Mouse (Mus musculus) olfactory bulb, adult 2 months (tissue): Measurements from ENCODE around the gene Npr2. TPM values are rescaled to one million over a fixed set of nuclear protein-coding genes. Genes with fewer than 3 reads are reported as not detected.

Experiments used
- H3K27ac ChIP-seq: fragments of 200-500 bp; 2 replicates; pipeline ENCODE4 v1.5.1; 2012; ENCODE audit warnings: low read depth, low read length; ENCODE audit not compliant: insufficient read depth
- H3K4me1 ChIP-seq: fragments of 200-500 bp; 2 replicates; pipeline ENCODE4 v1.6.1; 2012; ENCODE audit warnings: low read length; ENCODE audit not compliant: control insufficient read depth, insufficient read depth
- H3K4me3 ChIP-seq: fragments of 200-500 bp; 2 replicates; pipeline ENCODE4 v1.5.1; 2012; ENCODE audit warnings: mild to moderate bottlenecking, low read depth, low read length, moderate library complexity; ENCODE audit not compliant: insufficient read depth
- CTCF ChIP-seq: fragments of 200-500 bp; IDR thresholded peaks from 2 replicates; pipeline ENCODE4 v1.5.1; 2012; ENCODE audit warnings: low read depth, mild to moderate bottlenecking, low read length, moderate library complexity; ENCODE audit not compliant: insufficient read depth
- POLR2A ChIP-seq: fragments of 200-500 bp; IDR thresholded peaks from 2 replicates; pipeline ENCODE4 v1.6.1; 2012; ENCODE audit warnings: mild to moderate bottlenecking, low read depth, low read length, moderate library complexity; ENCODE audit not compliant: insufficient read depth
- WGBS: fragments of 180-500 bp; shearing (Covaris S2); methylation state at CpG from one replicate; pipeline ENCODE4 v1.1.7; 2018; 5-methylcytosine and 5-hydroxymethylcytosine counted together
- polyA plus RNA-seq: library from polyadenylated mRNA; stranded (reverse); fragments of >200 nt; gene quantifications from 2 replicates; pipeline ENCODE4 v1.2.4, GENCODE M21; 2012; ENCODE audit warnings: low replicate concordance; ENCODE audit not compliant: missing spikeins, insufficient read depth, insufficient read length

Gene Npr2
- polyA plus RNA-seq, 1 experiment: not detected

DNA sequence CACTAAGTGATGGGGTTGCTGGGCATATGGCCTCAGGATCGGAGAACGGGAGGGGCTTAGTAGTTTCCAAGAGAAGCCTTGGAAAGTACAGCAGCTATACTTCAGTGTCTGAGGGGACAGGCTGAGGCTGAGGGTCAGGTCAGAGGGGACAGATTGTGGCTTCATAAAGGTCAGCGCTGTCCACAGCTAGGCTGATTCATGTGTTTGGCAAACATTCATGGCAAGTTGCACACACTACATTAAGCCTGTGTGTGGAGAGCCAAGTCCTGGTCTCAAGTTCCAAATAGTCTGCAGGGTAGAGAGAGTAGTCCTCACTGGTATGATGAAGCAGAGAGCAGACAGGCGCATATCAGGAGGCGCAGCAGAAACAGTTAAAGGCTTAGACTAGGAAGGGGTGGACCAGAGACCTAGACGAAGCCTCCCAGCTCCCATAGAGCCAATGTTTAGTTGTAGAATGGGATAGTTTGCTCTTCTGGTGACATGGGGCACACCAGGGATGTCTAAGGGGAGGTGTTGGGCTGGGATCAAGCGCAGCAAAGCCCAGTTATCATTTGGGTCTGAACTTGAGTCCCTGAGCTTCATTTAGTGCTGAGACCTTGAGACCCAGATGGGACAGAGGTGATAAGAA, 47.8 kb downstream of the Npr2 start:
- Histone ChIP-seq H3K27ac (no peak overlapping the region), H3K4me3 (no peak overlapping the region), H3K4me1 (no peaks in the 10 kb centered on the region)
- TF ChIP-seq CTCF (no peak), POLR2A (no peak)
- 93% methylated on average over 7 of the region's 7 CpGs for WGBS

DNA sequence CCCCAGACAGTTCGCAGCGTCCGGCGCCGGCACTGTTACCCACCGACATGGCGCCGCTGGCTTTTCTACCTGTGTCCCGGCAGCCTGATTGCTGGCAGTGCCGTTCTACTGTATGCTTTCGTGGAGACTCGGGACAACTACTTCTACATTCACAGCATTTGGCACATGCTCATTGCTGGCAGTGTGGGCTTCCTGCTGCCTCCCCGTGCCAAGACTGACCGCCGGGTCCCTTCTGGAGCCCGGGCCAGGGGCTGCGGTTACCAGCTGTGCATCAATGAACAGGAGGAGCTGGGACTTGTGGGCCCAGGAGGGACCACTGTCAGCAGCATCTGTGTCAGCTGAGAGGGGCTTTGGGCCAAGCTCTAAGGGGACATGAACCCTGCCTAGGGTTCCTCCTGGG, 58.3 kb downstream of the Npr2 start:
- 75% methylated on average over 17 of the region's 17 CpGs for WGBS
- no peak overlapping the region for H3K27ac ChIP-seq
- H3K4me1 ChIP-seq: peaks cover 8% of the 10 kb centered on the region; the same call in 1 of the 2 replicates
- H3K4me3 ChIP-seq: no peak overlapping the region
- TF ChIP-seq CTCF: no peak
- no peak for TF ChIP-seq POLR2A

DNA sequence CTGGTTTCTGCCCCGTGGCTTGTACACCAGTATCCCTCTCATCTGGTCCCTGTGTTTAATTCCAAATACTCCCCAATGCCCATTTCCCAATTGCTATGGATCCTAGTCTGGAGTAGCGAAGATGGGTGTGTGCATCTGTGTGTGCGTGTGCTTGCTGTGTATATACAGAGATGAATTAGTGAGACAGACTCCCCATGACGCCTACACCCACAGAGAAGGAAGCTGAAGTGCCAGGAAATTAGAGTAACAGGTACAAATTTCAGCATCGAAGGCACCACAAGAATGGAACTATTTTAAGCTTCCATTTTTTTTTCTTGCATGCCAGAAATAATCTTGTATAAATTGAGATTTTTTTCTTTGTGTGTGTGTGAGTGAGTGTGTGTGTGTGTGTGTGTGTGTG, 59.3 kb downstream of the Npr2 start:
- 49% methylated on average over 5 of the region's 5 CpGs for WGBS
- H3K27ac ChIP-seq: no peak overlapping the region
- peaks cover 8% of the 10 kb centered on the region; the same call in 1 of the 2 replicates for H3K4me1 ChIP-seq
- no peak for TF ChIP-seq POLR2A
- no peak for TF ChIP-seq CTCF
- no peak overlapping the region for H3K4me3 ChIP-seq

DNA sequence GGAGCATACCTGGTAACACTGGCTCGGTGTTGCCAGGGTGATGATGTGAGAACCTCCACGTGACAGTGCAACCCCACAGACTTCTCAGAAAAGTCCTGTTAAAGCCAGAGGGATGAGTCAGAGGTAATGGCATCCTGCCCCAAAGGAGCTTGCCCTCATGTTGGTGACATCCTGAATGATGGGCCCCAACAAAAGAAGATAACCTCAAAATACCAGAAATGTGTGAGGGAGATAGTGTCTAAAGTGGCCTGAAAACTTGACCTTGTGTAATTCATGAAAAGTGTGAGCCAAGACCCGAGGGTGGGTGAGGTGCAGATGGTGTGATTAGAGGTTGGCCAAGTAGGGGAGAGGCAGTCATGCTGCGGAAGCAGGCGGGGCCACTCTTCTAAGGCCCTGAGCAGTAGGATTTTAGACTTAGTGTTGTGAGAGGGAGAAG, 62.1 kb downstream of the Npr2 start:
- Histone ChIP-seq H3K27ac (no peak overlapping the region), H3K4me3 (no peak overlapping the region), H3K4me1 (peaks cover 8% of the 10 kb centered on the region; the same call in 1 of the 2 replicates)
- TF ChIP-seq CTCF: no peak
- no peak for TF ChIP-seq POLR2A
- WGBS: 69% methylated on average over 5 of the region's 5 CpGs

DNA sequence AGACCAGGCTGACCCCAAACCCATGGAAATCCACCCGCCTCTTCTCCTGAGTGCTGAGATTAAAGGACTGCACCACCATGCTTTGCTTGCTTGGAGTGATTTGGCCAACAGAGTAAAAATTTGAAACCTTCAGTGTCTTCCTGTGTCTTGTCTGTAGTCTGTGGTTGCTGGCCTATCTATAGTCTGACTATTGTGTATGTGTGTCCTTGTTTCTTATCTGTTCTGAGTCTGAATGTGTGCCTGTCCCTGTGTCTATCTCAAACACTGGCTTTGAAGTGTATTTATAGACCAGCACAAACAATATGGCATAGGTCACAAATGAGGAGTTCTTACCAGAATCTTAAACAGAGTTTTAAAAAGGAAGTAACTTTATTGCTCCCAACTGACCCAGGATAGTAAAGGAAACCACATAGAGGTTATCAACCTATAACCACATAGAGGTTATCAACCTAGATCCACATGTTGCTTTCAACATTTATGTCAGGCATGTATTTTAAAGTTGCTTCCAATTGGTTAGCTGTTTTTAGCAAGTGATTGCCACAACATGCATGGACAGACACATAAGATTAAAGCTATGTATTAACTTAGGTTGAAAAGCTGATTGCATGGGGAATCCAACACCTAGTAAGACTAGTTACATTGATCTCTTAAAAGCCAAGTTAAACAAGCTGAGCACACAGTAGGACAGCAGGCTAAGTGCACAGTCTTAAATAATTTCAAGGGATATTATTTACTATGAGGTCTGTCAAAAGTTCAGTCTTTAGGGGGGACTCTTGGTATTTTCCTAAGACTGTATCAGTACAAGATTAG, 62.9 kb downstream of the Npr2 start:
- H3K4me1 ChIP-seq: peaks cover 8% of the 10 kb centered on the region; the same call in 1 of the 2 replicates
- 97% methylated on average over 1 of the region's 1 CpGs for WGBS
- H3K4me3 ChIP-seq: no peak overlapping the region
- no peak for TF ChIP-seq POLR2A
- TF ChIP-seq CTCF: no peak
- no peak overlapping the region for H3K27ac ChIP-seq

DNA sequence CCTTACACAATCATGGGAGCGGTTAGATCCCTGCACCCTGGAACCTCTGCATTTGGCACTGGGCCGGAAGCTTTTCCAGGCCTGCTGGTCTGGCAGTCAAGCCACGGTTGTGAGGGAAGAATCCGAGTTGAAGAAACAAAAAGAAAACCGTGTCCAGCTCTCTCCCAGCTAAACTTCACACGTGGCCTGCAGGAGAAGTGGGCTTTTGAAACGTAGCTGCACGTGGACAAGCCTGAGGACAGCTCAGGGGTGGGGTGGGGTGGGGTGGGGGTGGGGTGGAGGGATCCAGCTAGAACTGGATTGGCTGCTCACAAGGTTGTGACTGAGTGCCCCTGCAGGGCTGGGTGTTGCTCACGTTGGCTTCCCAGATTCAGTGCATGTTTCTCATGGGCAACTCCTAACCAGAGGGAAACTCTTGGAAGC, 63.5 kb downstream of the Npr2 start:
- Histone ChIP-seq H3K27ac (no peak overlapping the region), H3K4me3 (no peak overlapping the region), H3K4me1 (peaks cover 5% of the 10 kb centered on the region; the same call in 1 of the 2 replicates)
- TF ChIP-seq POLR2A (no peak), CTCF (no peak)
- WGBS: 29% methylated on average over 9 of the region's 9 CpGs

DNA sequence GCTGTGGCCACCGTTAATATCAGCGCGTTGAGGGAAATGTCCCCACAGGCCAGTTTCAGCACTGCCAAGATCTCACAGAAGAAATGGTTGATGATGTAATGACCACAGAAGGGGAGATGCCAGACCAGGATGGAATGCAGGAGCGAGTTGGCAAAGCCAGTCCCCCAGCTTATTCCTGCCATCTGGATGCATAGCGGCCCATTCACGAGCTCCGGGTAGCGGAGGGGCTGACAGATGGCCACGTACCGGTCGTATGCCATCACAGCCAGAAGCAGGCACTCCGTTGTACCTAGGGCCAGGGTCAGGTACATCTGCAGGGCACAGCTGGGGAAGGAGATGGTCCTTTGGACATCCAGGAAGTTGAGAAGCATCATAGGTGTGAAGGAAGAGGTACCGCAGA, 64.8 kb downstream of the Npr2 start:
- Histone ChIP-seq H3K27ac (no peak overlapping the region), H3K4me3 (no peak overlapping the region), H3K4me1 (no peaks in the 10 kb centered on the region)
- 82% methylated on average over 13 of the region's 13 CpGs for WGBS
- TF ChIP-seq CTCF (no peak), POLR2A (0 out of 2 replicates have a peak, but pooled peaks have one; percentile 17)

DNA sequence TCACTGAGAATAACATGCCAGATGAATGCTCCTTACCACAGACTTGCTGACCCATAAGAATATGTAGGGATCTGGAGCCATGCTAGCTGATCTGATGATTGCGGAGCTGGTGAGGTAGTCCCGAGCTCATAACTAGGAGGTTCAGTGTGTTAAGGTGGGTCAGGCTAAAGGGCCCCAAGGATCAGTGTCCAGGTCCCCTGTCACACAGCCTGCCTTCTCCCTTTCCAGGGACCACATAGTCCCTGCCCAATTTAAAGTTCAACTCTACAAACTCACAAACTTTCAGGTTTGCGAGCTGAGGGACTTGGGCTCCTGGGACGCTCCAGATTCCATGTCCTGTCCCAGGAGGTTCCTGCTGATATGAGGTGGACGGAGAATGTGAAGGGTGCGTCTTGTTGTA, 69.0 kb downstream of the Npr2 start, which contains the start of gene Olfr70:
Olfr70 (minus strand) TSS at position 101 of the 400 bp plus-strand sequence.
- TF ChIP-seq POLR2A (no peak), CTCF (no peak)
- Histone ChIP-seq H3K4me1 (no peaks in the 10 kb centered on the region; the same call in 1 of the 2 replicates), H3K4me3 (no peak within 1 kb of the TSS), H3K27ac (no peak within 1 kb of the TSS)
- 94% methylated on average over 6 of the region's 6 CpGs for WGBS

Other genes with a start within 250 kb of the Npr2 start
- not detected in 2 replicates for gene Rusc2, start 250.0 kb upstream of the Npr2 start, polyA plus RNA-seq
- not detected in 2 replicates for gene Fam166b, start 202.8 kb upstream of the Npr2 start, polyA plus RNA-seq
- not detected in 2 replicates for gene Tesk1, start 190.0 kb upstream of the Npr2 start, polyA plus RNA-seq
- not detected in 2 replicates for gene Cd72, start 177.3 kb upstream of the Npr2 start, polyA plus RNA-seq
- not detected in 2 replicates for gene Sit1, start 148.2 kb upstream of the Npr2 start, polyA plus RNA-seq
- gene Ccdc107, start 139.0 kb upstream of the Npr2 start, polyA plus RNA-seq: not detected in 2 replicates
- not detected in 2 replicates for gene Arhgef39, start 132.2 kb upstream of the Npr2 start, polyA plus RNA-seq
- gene Car9, start 125.0 kb upstream of the Npr2 start, polyA plus RNA-seq: not detected in 2 replicates
- not detected in 2 replicates for gene Tpm2, start 108.2 kb upstream of the Npr2 start, polyA plus RNA-seq
- not detected in 2 replicates for gene Creb3, start 69.6 kb upstream of the Npr2 start, polyA plus RNA-seq
- 147 TPM in 1 of 2 replicates, not detected in the other for gene Tln1, start 69.2 kb upstream of the Npr2 start, polyA plus RNA-seq
- gene Rgp1, start 53.2 kb upstream of the Npr2 start, polyA plus RNA-seq: 242 TPM in 1 of 2 replicates, not detected in the other
- gene Gba2, start 53.1 kb upstream of the Npr2 start, polyA plus RNA-seq: not detected in 2 replicates
- gene Msmp, start 47.4 kb upstream of the Npr2 start, polyA plus RNA-seq: not detected in 2 replicates
- gene Spag8, start 21.7 kb downstream of the Npr2 start, polyA plus RNA-seq: not detected in 2 replicates
- gene Hint2, start 24.5 kb downstream of the Npr2 start, polyA plus RNA-seq: not detected in 2 replicates
- gene Tmem8b, start 37.0 kb downstream of the Npr2 start, polyA plus RNA-seq: not detected in 2 replicates
- not detected in 2 replicates for gene Fam221b, start 37.2 kb downstream of the Npr2 start, polyA plus RNA-seq
- gene Olfr70, start 68.9 kb downstream of the Npr2 start, polyA plus RNA-seq: not detected in 2 replicates
- not detected in 2 replicates for gene Olfr71, start 78.3 kb downstream of the Npr2 start, polyA plus RNA-seq
- not detected in 2 replicates for gene Hrct1, start 95.3 kb downstream of the Npr2 start, polyA plus RNA-seq
- gene Spaar, start 98.1 kb downstream of the Npr2 start, polyA plus RNA-seq: not detected in 2 replicates
- gene Olfr159, start 139.1 kb downstream of the Npr2 start, polyA plus RNA-seq: not detected in 2 replicates
- gene Olfr156, start 192.0 kb downstream of the Npr2 start, polyA plus RNA-seq: not detected in 2 replicates
- not detected in 2 replicates for gene Olfr157, start 208.3 kb downstream of the Npr2 start, polyA plus RNA-seq
- not detected in 2 replicates for gene Olfr155, start 219.6 kb downstream of the Npr2 start, polyA plus RNA-seq
- gene Reck, start 243.6 kb downstream of the Npr2 start, polyA plus RNA-seq: not detected in 2 replicates